Mouse (Mus musculus): ENCODE data around the gene Gm7247. TPM values are rescaled to one million over a fixed set of nuclear protein-coding genes. Genes with fewer than 3 reads are reported as not detected.
A peak's percentile ranks its signal among the peaks of the same experiment; 100 is the strongest.

Gm7247 gene
- total and polyA plus RNA-seq, 3 experiments, result not detected

DNA sequence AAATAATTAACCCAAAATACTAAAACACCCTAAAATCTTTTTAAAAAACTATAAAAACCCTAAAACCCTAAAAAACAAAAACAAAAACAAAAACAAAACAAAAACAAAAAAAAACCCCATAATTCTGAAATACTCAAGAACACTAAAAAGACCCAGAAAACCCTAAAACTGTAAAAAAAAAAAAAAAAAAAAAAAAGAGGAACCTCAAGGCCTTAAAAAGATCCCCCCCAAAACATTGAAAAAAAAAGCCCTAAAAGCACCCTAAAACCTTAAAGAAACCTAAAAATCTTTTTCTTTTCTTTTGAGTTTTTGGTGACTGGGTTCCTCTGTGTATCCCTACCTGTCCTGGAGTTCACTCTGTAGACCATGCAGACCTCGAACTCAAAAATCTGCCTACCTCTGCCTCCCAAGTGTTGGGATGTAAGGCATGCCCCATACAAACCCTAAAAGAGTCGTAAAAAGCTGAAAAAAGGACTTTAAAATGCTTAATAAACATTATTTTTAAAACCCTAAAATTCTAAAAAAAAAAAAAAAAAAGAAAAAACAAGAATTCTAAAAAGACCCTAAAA lies 138.2 kb downstream of the Gm7247 start:
- peak; percentile 13 for DNase-seq (ENCODE audit: low read depth, low spot score)
- no peak overlapping the region for H3K4me3 ChIP-seq (ENCODE audit: control insufficient read depth in 1 of 2, insufficient read depth in 1 of 2, low read depth in 2 of 2, low read length in 2 of 2)
- no peaks in the 10 kb centered on the region for H3K9me3 ChIP-seq (replicated peaks; ENCODE audit: insufficient read depth, low read length)
- H3K4me1 ChIP-seq (ENCODE audit: control insufficient read depth in 1 of 2, insufficient read depth in 2 of 2, low read length in 2 of 2), result no peaks in the 10 kb centered on the region
- H3K27ac ChIP-seq (ENCODE audit: control insufficient read depth, low read depth, low read length), result no peak overlapping the region
- peak; percentile 61 for TF ChIP-seq ZNF384 (IDR thresholded peaks at IDR 0.05; ENCODE audit: low read depth, low read length)
- no peak for TF ChIP-seq KAT2A (conservative IDR thresholded peaks at IDR 0.05; ENCODE audit: low read depth, low read length)
- peaks cover 0 to 4% of the 10 kb centered on the region in 2 experiments; a peak in 1 of 4 replicates for H3K27me3 ChIP-seq (ENCODE audit: control insufficient read depth in 1 of 2, insufficient read depth in 2 of 2, low read length in 2 of 2)
- no peaks in the 10 kb centered on the region for H3K36me3 ChIP-seq (ENCODE audit: control insufficient read depth in 1 of 2, insufficient read depth in 2 of 2, low read length in 2 of 2)
- H3K79me2 ChIP-seq (ENCODE audit: control insufficient read depth, insufficient read depth, low read length, poor library complexity), result no peaks in the 10 kb centered on the region
- no peak overlapping the region for H3K9ac ChIP-seq (ENCODE audit: control insufficient read depth, low read depth, low read length, poor library complexity, severe bottlenecking)

DNA sequence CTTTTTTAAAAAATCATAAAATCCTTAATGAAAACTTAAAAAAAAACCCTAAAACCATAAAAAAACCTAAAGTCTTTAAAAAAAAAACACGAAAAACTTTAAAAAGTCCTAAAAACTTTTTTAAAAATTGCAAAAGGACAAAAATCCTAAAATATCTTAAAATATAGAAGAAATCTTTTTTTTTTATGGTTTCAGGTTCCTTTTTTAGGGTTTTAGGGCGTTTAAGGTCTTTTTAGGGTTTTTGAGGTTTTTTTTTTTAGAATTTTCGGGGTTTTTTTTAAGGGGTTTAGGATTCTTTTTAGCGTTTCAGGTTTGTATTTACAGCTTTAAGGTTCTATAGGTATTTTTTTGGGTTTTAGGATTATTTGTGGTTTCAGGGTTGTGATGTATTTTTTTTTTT lies 138.9 kb downstream of the Gm7247 start:
- Histone ChIP-seq H3K27me3 (ENCODE audit: control insufficient read depth in 1 of 2, insufficient read depth in 2 of 2, low read length in 2 of 2) (no peaks in the 10 kb centered on the region; a peak in 1 of 4 replicates), H3K36me3 (ENCODE audit: control insufficient read depth in 1 of 2, insufficient read depth in 2 of 2, low read length in 2 of 2) (no peaks in the 10 kb centered on the region), H3K27ac (ENCODE audit: control insufficient read depth, low read depth, low read length) (no peak overlapping the region), H3K4me1 (ENCODE audit: control insufficient read depth in 1 of 2, insufficient read depth in 2 of 2, low read length in 2 of 2) (no peaks in the 10 kb centered on the region), H3K79me2 (ENCODE audit: control insufficient read depth, insufficient read depth, low read length, poor library complexity) (no peaks in the 10 kb centered on the region), H3K4me3 (ENCODE audit: control insufficient read depth in 1 of 2, insufficient read depth in 1 of 2, low read depth in 2 of 2, low read length in 2 of 2) (no peak overlapping the region), H3K9ac (ENCODE audit: control insufficient read depth, low read depth, low read length, poor library complexity, severe bottlenecking) (no peak overlapping the region), H3K9me3 (replicated peaks; ENCODE audit: insufficient read depth, low read length) (no peaks in the 10 kb centered on the region)
- no peak for DNase-seq (ENCODE audit: low read depth, low spot score)
- TF ChIP-seq SMC3 (IDR thresholded peaks at IDR 0.05; ENCODE audit: low read depth, low read length) (no peak), CHD1 (IDR thresholded peaks at IDR 0.05; ENCODE audit: low read depth, low read length) (no peak), ZKSCAN1 (IDR thresholded peaks at IDR 0.05; ENCODE audit: low read depth, low read length) (no peak), USF1 (IDR thresholded peaks at IDR 0.05; ENCODE audit: low read depth, low read length) (no peak), TCF12 (IDR thresholded peaks at IDR 0.05; ENCODE audit: low read depth, low read length) (no peak), HCFC1 (IDR thresholded peaks at IDR 0.05; ENCODE audit: low read depth, low read length) (no peak), RAD21 (IDR thresholded peaks at IDR 0.05; ENCODE audit: low read depth, low read length) (no peak), RCOR1 (IDR thresholded peaks at IDR 0.05; ENCODE audit: low read depth, low read length) (no peak), NRF1 (IDR thresholded peaks at IDR 0.05; ENCODE audit: insufficient read depth, low read depth, low read length, poor library complexity, severe bottlenecking) (no peak), CTCF (IDR thresholded peaks at IDR 0.05 in 2 of 3, conservative IDR thresholded peaks at IDR 0.05 in 1 of 3; ENCODE audit: control insufficient read depth in 1 of 3, insufficient read depth in 1 of 3, low read depth in 2 of 3, low read length in 3 of 3, poor library complexity in 1 of 3, severe bottlenecking in 1 of 3) (no peak), UBTF (IDR thresholded peaks at IDR 0.05; ENCODE audit: borderline replicate concordance, insufficient read depth, low read depth, low read length) (no peak), E2F4 (IDR thresholded peaks at IDR 0.05; ENCODE audit: borderline replicate concordance, low read depth, low read length) (no peak)

DNA sequence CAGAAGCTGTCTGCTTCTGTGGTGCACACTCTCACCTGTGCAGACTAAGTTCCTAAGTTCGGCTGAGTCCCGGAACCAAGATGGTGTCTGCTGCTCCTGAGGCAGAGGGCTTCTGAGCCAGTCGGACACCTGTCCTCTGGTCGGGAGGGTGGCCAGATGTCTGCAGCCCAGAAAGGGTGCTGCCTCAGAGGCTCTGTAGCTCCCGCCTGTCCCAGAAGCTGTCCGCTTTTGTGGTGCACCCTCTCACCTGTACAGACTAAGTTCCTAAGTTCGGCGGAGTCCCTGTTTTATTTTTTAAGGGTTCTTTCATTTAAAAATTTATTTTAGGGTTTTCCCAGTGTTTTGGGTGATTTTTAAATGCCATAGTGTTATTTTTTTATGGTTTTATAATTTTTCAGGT lies 145.9 kb downstream of the Gm7247 start:
- H3K9me3 ChIP-seq (replicated peaks; ENCODE audit: insufficient read depth, low read length), result no peaks in the 10 kb centered on the region
- H3K9ac ChIP-seq (ENCODE audit: control insufficient read depth, low read depth, low read length, poor library complexity, severe bottlenecking), result no peak overlapping the region
- H3K79me2 ChIP-seq (ENCODE audit: control insufficient read depth, insufficient read depth, low read length, poor library complexity), result no peaks in the 10 kb centered on the region
- no peak overlapping the region for H3K4me3 ChIP-seq (ENCODE audit: control insufficient read depth in 1 of 2, insufficient read depth in 1 of 2, low read depth in 2 of 2, low read length in 2 of 2)
- no peaks in the 10 kb centered on the region for H3K36me3 ChIP-seq (ENCODE audit: control insufficient read depth in 1 of 2, insufficient read depth in 2 of 2, low read length in 2 of 2)
- H3K4me1 ChIP-seq (ENCODE audit: control insufficient read depth in 1 of 2, insufficient read depth in 2 of 2, low read length in 2 of 2), result no peaks in the 10 kb centered on the region
- TF ChIP-seq GABPA (IDR thresholded peaks at IDR 0.05; ENCODE audit: low read depth, low read length), result no peak
- no peak for TF ChIP-seq EP300 (IDR thresholded peaks at IDR 0.05; ENCODE audit: low read depth in 1 of 2, low read length in 2 of 2)
- TF ChIP-seq MAFK (IDR thresholded peaks at IDR 0.05; ENCODE audit: borderline replicate concordance, low read depth, low read length), result no peak
- no peak for TF ChIP-seq HCFC1 (IDR thresholded peaks at IDR 0.05; ENCODE audit: low read depth, low read length)
- TF ChIP-seq ELF1 (IDR thresholded peaks at IDR 0.05; ENCODE audit: low read depth, low read length), result no peak
- no peak for TF ChIP-seq ZNF384 (IDR thresholded peaks at IDR 0.05; ENCODE audit: low read depth, low read length)
- no peak for TF ChIP-seq GATA1 (IDR thresholded peaks at IDR 0.05; ENCODE audit: low read depth, low read length)
- no peak for TF ChIP-seq TCF12 (IDR thresholded peaks at IDR 0.05; ENCODE audit: low read depth, low read length)
- no peak for TF ChIP-seq ZKSCAN1 (IDR thresholded peaks at IDR 0.05; ENCODE audit: low read depth, low read length)
- TF ChIP-seq ZMIZ1 (IDR thresholded peaks at IDR 0.05; ENCODE audit: low read depth, low read length), result no peak
- no peak for TF ChIP-seq TBP (IDR thresholded peaks at IDR 0.05; ENCODE audit: low read depth, low read length)
- no peak for TF ChIP-seq MEF2A (IDR thresholded peaks at IDR 0.05; ENCODE audit: extremely low read depth, insufficient replicate concordance, low read depth, low read length, poor library complexity, severe bottlenecking)
- TF ChIP-seq MXI1 (IDR thresholded peaks at IDR 0.05; ENCODE audit: low read depth, low read length), result no peak
- no peak for TF ChIP-seq MYB (IDR thresholded peaks at IDR 0.05; ENCODE audit: low read depth, low read length)
- H3K27ac ChIP-seq (ENCODE audit: control insufficient read depth, low read depth, low read length), result no peak overlapping the region
- H3K27me3 ChIP-seq (ENCODE audit: control insufficient read depth in 1 of 2, insufficient read depth in 2 of 2, low read length in 2 of 2), result no peaks in the 10 kb centered on the region
- DNase-seq (ENCODE audit: low read depth, low spot score), result no peak

Measured in MEL (cell line).